Mouse (Mus musculus) forebrain, embryonic 13.5 days (tissue): ENCODE data around the gene Ccdc105. TPM values are rescaled to one million over a fixed set of nuclear protein-coding genes. Genes with fewer than 3 reads are reported as not detected.

Source experiments
- ATAC-seq: fragments of 200-750 bp; cut with Nextera tagmentation; 2 replicates; pipeline ENCODE4 v1.8.0; 2017
- H3K27ac ChIP-seq: fragments of 300-500 bp; sonication (generic); 2 replicates; pipeline ENCODE4 v1.5.1; 2015; ENCODE audit warnings: inconsistent platforms, mild to moderate bottlenecking, moderate library complexity
- H3K27me3 ChIP-seq: fragments of 300-500 bp; sonication (generic); 2 replicates; pipeline ENCODE4 v1.6.1; 2015; ENCODE audit warnings: mild to moderate bottlenecking, inconsistent platforms
- H3K36me3 ChIP-seq: fragments of 300-500 bp; sonication (generic); 2 replicates; pipeline ENCODE4 v1.6.1; 2015; ENCODE audit warnings: mild to moderate bottlenecking, inconsistent platforms; ENCODE audit not compliant: poor library complexity, severe bottlenecking
- H3K4me1 ChIP-seq: fragments of 300-500 bp; sonication (generic); 2 replicates; pipeline ENCODE4 v1.6.1; 2015; ENCODE audit warnings: inconsistent platforms
- H3K4me2 ChIP-seq: fragments of 300-500 bp; sonication (generic); 2 replicates; pipeline ENCODE4 v1.6.1; 2015; ENCODE audit warnings: inconsistent platforms, mild to moderate bottlenecking, moderate library complexity
- H3K4me3 ChIP-seq: fragments of 300-500 bp; sonication (generic); 2 replicates; pipeline ENCODE4 v1.5.1; 2015; ENCODE audit warnings: mild to moderate bottlenecking, inconsistent platforms
- H3K9ac ChIP-seq: fragments of 300-500 bp; sonication (generic); 2 replicates; pipeline ENCODE4 v1.6.1; 2015; ENCODE audit warnings: mild to moderate bottlenecking, inconsistent platforms
- H3K9me3 ChIP-seq: fragments of 300-500 bp; sonication (generic); replicated peaks from 2 replicates; pipeline ENCODE4 v1.6.1; 2016; ENCODE audit warnings: inconsistent platforms
- WGBS: fragments of 180-500 bp; shearing (Covaris S2); methylation state at CpG from one replicate; pipeline ENCODE4 v1.1.7; 2015; 5-methylcytosine and 5-hydroxymethylcytosine counted together
- polyA plus RNA-seq: library from polyadenylated mRNA; unstranded; fragments of >200 nt; fragmentation: Nextera tagmentation; extraction: Ambion mirVana; gene quantifications from 2 replicates; pipeline ENCODE4 v1.2.1, GENCODE M21; 2015

Gene Ccdc105
- polyA plus RNA-seq, 1 experiment from 2014 or later = 0.13 TPM

DNA sequence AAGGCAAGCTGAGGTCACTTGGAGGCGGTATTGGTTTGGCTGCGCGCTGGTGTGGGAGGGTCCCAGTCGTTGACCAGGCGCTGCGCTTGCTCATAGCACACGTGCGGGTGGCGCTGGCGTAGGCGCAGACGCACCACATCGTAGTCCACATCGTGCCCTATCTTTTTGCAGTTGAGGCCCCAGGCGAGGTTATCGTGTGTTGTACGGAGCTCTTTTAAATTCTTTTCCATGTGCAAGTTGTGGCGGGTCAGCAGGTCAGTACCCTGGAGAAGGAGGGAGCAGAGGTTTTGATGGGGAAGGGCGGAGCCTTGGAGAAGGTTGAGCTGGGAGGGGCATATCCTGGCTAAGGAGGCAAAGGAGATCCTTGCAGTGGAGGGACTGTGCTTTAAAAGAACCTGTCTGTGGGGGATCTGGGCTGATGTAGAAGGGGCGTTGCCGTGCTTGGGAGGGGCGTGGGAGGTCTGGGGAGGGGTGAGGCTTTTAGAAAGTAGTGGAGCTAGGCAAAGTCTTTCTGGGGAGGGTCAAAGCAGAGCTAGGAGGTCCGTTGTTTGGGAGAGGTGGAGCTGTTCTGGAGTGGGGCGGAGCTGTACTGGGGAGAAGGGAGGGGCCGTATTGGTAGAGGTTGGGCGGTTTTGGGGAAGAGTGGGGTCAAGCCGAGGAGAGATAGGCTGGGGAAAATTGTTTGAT is 5.7 kb downstream of the Ccdc105 start:
- ATAC-seq = peak; percentile 81
- peaks cover 9% of the 10 kb centered on the region for H3K4me1 ChIP-seq
- no peaks in the 10 kb centered on the region for H3K9me3 ChIP-seq
- H3K9ac ChIP-seq = peak overlapping the region; percentile 40
- H3K36me3 ChIP-seq = no peaks in the 10 kb centered on the region
- H3K27ac ChIP-seq = no peak overlapping the region
- peak overlapping the region; percentile 40 for H3K4me3 ChIP-seq
- 2% methylated on average over 27 of the region's 27 CpGs for WGBS
- H3K4me2 ChIP-seq = peak overlapping the region; percentile 67
- H3K27me3 ChIP-seq = peaks cover 15% of the 10 kb centered on the region; the same call in 1 of the 2 replicates

DNA sequence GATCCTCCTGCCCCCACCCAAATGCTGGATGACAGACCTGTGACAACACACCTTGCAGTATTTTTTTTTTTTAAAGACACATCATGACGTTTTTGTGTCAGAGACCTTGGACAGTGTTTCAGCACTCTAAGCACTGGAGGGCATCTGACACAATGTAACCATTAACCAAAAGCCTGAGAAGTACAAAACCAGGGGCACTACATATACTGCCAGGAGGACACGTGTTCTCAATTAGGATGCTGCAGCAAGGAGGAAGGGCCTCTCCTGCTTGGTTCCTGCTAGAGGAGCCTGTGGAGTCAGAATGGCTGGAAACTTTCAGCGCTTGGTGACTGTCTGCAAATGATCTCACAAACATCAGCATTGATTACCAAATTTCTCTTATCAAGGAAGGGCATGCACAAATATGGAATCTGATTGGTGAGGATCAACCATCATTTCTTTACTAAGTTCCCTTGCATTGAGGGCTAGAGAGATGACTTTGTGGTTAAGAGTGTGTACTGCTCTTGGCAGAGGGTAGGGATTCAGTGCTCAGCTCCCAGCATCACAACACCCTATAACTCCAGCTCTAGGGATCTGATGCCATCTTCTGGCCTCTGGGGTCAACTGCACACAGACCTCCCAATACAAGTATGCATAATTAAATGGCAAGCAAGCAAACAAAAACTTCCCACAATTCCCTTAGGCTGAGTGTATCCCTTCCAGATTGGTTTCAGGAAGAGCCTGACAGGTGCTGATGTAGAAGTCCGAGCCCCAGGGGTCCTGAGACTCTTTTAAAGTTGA is 7.2 kb downstream of the Ccdc105 start:
- H3K27ac ChIP-seq = no peak overlapping the region
- peaks cover 9% of the 10 kb centered on the region for H3K4me1 ChIP-seq
- H3K9ac ChIP-seq = no peak overlapping the region
- H3K9me3 ChIP-seq = no peaks in the 10 kb centered on the region
- H3K36me3 ChIP-seq = no peaks in the 10 kb centered on the region
- H3K4me2 ChIP-seq = no peak overlapping the region
- 66% methylated on average over 4 of the region's 4 CpGs for WGBS
- H3K4me3 ChIP-seq = no peak overlapping the region
- H3K27me3 ChIP-seq = peaks cover 15% of the 10 kb centered on the region; the same call in 1 of the 2 replicates
- ATAC-seq = no peak

DNA sequence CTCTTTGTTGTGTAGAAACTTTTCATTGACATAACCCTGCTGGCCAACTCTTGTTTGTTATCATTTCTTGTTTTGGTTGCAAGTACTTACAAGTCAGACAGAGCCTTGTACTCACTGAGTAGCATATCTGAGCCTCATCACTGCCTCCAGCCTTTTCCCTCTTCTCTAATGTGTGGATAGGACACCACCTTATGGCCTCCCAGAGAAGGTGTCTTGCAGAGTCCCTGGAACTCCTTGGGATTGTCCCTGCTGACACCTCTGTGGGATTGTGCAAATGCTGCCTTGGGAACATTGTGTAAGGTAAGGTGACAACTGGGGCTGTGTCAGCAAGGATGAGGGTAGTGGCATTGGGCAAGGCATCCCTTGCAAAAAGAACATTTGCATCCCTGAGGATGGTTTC is 9.1 kb downstream of the Ccdc105 start:
- no peak overlapping the region for H3K9ac ChIP-seq
- ATAC-seq = no peak
- peaks cover 12% of the 10 kb centered on the region; the same call in 1 of the 2 replicates for H3K27me3 ChIP-seq
- peaks cover 9% of the 10 kb centered on the region for H3K4me1 ChIP-seq
- no peaks in the 10 kb centered on the region for H3K36me3 ChIP-seq
- no peak overlapping the region for H3K4me3 ChIP-seq
- H3K27ac ChIP-seq = no peak overlapping the region
- no peak overlapping the region for H3K4me2 ChIP-seq
- H3K9me3 ChIP-seq = no peaks in the 10 kb centered on the region

DNA sequence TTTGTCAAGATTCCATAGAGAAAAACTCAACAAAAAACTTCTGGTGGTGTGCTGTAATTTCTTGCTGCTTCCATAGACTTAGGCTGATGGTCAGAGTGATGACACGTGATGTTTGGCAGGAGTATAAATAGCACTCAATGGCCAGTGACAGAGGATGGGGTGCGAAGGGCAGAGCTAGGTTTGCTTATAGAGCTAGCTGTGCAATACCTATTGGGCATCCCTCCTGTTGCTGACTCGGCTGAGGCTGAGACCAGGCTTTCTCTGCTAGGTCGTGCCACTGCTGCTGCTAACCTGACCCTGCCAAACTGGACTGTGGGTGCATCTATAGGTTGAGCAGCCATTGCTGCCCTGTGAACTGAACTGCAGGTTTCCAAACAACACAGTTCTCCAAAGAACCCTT is 13.0 kb downstream of the Ccdc105 start:
- Histone ChIP-seq H3K27me3 (peaks cover 3% of the 10 kb centered on the region; the same call in 1 of the 2 replicates), H3K4me3 (no peak overlapping the region)
- WGBS = 83% methylated on average over 4 of the region's 4 CpGs

DNA sequence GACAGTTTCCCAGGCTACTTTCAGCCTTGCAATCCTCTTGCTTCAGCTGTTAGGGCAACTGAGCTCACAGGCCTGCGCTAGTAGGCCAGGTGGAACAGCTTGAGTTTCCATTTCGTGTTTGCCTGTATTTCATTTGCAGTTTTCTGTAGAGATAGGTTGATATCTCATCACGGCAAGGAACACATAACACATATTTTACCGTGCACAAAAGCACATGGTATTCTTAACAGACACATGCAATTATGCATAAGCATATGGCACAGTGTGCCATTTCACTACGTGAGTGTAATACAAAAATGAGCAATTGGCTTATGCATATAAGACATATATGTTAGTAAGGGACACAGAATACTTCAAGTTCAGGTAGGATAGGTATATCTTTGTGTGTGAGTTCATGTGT is 25.0 kb downstream of the Ccdc105 start:
- no peak overlapping the region for H3K27ac ChIP-seq
- H3K4me2 ChIP-seq = no peak overlapping the region
- H3K4me3 ChIP-seq = no peak overlapping the region
- H3K36me3 ChIP-seq = no peaks in the 10 kb centered on the region
- H3K9ac ChIP-seq = no peak overlapping the region
- no peaks in the 10 kb centered on the region for H3K27me3 ChIP-seq
- ATAC-seq = peak; percentile 82
- H3K4me1 ChIP-seq = peaks cover 7% of the 10 kb centered on the region; the same call in 1 of the 2 replicates
- WGBS = 81% methylated on average over 5 of the region's 5 CpGs
- no peaks in the 10 kb centered on the region for H3K9me3 ChIP-seq

More for the DNA sequence above, 13.0 kb downstream of the Ccdc105 start:
- no peaks in the 10 kb centered on the region for H3K36me3 ChIP-seq
- H3K27ac ChIP-seq = no peak overlapping the region
- H3K9ac ChIP-seq = no peak overlapping the region
- H3K4me2 ChIP-seq = no peak overlapping the region
- no peak for ATAC-seq
- H3K9me3 ChIP-seq = no peaks in the 10 kb centered on the region
- H3K4me1 ChIP-seq = no peaks in the 10 kb centered on the region

DNA sequence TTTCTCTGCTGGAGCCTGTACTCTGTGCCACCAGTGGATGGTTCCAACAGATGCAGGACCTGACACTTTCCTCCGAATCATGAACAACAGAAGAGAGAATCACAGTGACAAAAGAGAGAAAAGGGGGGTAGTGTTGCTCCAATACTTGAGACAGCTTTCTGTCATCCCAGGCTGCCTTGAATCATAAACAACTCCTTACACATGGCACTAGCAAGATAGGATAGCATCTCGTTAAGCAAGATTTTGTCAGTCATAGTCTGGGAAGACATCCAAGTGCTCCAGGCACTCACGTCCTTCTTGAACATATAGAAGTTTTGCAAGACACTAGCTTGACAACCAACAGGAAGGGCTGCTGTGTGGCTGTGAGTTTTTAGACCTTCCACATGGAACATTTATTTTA is 25.8 kb downstream of the Ccdc105 start:
- Histone ChIP-seq H3K4me3 (no peak overlapping the region), H3K9ac (no peak overlapping the region), H3K27ac (no peak overlapping the region), H3K9me3 (no peaks in the 10 kb centered on the region), H3K27me3 (no peaks in the 10 kb centered on the region), H3K4me1 (peaks cover 7% of the 10 kb centered on the region; the same call in 1 of the 2 replicates), H3K4me2 (no peak overlapping the region), H3K36me3 (no peaks in the 10 kb centered on the region)
- WGBS = 41% methylated on average over 3 of the region's 3 CpGs
- ATAC-seq = peak; percentile 50; the same call in 1 of the 2 replicates

DNA sequence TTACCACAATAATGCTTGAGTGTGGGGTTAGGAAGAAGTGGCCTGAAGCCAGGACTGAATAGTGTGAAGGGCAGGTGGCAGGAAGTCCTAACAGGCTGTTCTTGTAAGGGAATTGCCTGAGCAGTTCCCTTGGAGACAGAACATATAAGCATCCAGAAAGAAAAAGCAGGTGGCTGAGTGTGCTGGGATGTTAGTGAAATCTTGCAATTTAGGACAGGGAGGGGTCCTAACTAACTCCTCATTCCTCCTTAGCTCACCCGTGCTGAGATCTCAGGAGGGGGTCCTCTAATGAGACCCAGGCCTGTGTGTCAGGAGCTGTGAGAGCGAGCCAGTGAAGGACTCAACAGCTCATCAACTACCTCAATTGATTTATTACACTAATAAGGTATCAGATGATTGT is 29.4 kb downstream of the Ccdc105 start:
- H3K9me3 ChIP-seq = no peaks in the 10 kb centered on the region
- H3K4me1 ChIP-seq = peaks cover 7% of the 10 kb centered on the region; the same call in 1 of the 2 replicates
- H3K27me3 ChIP-seq = no peaks in the 10 kb centered on the region
- H3K27ac ChIP-seq = no peak overlapping the region
- no peak overlapping the region for H3K9ac ChIP-seq
- ATAC-seq = no peak
- 13% methylated on average over 2 of the region's 2 CpGs for WGBS
- H3K4me2 ChIP-seq = no peak overlapping the region
- H3K4me3 ChIP-seq = no peak overlapping the region
- no peaks in the 10 kb centered on the region for H3K36me3 ChIP-seq

DNA sequence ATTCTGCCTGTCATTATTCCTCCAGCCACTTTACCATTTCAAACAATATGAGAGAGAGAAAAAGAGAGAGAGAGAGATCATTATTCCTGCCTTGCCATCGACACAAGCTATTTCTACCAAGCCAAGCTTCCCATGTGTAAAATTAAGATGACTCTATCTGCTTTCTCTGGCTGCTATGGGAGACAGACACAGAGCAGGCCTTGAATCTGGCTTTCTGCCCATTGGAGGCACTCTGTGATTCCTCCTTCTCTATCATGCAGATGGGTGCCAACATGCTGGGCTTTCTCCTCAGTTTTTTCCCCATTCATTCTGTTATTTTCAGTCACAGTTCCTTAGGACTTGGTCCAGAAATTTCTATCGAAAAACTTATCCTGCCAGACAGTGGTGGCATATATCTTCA is 30.2 kb downstream of the Ccdc105 start:
- WGBS = 53% methylated on average over 2 of the region's 2 CpGs
- no peaks in the 10 kb centered on the region for H3K27me3 ChIP-seq
- H3K4me2 ChIP-seq = no peak overlapping the region
- no peaks in the 10 kb centered on the region for H3K36me3 ChIP-seq
- H3K9ac ChIP-seq = no peak overlapping the region
- no peaks in the 10 kb centered on the region for H3K9me3 ChIP-seq
- ATAC-seq = peak; percentile 84; the same call in 1 of the 2 replicates
- H3K4me1 ChIP-seq = peaks cover 7% of the 10 kb centered on the region; the same call in 1 of the 2 replicates
- H3K27ac ChIP-seq = no peak overlapping the region
- H3K4me3 ChIP-seq = no peak overlapping the region

DNA sequence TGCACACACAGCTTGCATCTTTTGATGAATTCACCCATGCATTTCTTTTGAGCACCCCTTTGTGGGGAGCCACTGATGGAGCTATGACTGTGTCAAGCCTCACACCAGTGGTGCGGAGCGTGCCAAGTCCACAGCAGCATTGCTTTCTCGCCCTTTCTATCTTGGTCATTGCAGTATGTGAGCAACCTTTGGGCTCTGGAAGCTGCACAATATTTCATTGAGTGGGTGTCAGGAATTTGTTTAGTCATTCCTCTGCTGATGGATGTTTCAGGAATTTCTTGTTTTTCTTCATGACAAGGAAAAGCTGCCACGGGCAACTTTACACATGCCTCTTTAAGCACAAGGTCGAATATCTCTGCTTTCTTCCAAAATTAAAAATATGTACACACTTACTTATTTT is 30.8 kb downstream of the Ccdc105 start:
- ATAC-seq = no peak
- Histone ChIP-seq H3K4me3 (no peak overlapping the region), H3K27me3 (no peaks in the 10 kb centered on the region), H3K9ac (no peak overlapping the region), H3K36me3 (no peaks in the 10 kb centered on the region), H3K4me2 (no peak overlapping the region), H3K27ac (no peak overlapping the region), H3K4me1 (peaks cover 7% of the 10 kb centered on the region; the same call in 1 of the 2 replicates), H3K9me3 (no peaks in the 10 kb centered on the region)
- 94% methylated on average over 5 of the region's 5 CpGs for WGBS

DNA sequence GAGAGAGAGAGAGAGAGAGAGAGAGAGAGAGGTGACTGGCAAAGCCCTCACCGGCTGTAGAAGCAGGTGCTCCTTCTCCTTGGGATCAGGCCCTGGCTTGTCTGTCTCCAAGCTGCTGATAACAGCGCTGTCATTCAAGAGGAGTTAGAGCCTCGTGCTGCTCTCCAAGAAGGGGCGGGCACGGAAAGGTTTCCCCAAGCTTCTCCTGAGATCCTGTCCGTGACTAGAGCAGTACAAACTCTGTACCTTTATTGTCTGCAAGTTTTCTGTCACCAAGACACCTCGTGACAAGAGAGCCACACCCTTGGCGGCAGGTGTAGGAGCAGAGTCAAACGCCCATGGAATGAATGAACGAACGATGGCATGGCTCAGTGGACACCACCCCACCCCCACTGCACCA is 34.8 kb downstream of the Ccdc105 start, which contains the start of gene Casp14:
Gene Casp14, minus strand, starts transcription at position 239 of the 400 bp plus-strand sequence.
- Histone ChIP-seq H3K9ac (no peak within 1 kb of the TSS), H3K9me3 (no peaks in the 10 kb centered on the region), H3K4me3 (no peak within 1 kb of the TSS), H3K36me3 (no peaks in the 10 kb centered on the region), H3K4me2 (no peak within 1 kb of the TSS), H3K27ac (no peak within 1 kb of the TSS), H3K27me3 (no peaks in the 10 kb centered on the region), H3K4me1 (no peaks in the 10 kb centered on the region)
- ATAC-seq = no peak
- WGBS = 73% methylated on average over 10 of the region's 11 CpGs

DNA sequence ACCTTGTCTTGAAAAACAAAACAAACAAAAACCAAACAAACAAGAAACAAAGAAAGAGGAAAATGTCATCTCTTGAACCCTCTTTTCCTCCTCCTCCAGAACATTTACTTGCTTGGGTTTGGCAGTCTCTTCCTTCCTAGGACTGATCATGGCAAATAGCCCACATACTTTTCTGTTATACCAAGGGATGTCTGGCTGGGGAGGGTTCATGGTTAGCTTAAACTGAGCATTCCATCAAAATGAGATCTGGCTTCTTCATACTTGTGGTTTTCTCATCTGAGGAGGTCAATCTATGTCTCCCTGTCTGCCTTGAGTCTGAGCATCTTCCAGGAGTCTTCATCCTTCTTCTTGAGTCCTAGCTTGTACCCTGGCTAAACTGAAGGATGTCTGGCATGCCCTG is 36.6 kb downstream of the Ccdc105 start:
- H3K27ac ChIP-seq = no peak overlapping the region
- H3K4me3 ChIP-seq = no peak overlapping the region
- no peaks in the 10 kb centered on the region for H3K36me3 ChIP-seq
- no peaks in the 10 kb centered on the region for H3K9me3 ChIP-seq
- ATAC-seq = no peak
- H3K4me2 ChIP-seq = no peak overlapping the region
- H3K27me3 ChIP-seq = no peaks in the 10 kb centered on the region
- H3K9ac ChIP-seq = no peak overlapping the region
- H3K4me1 ChIP-seq = no peaks in the 10 kb centered on the region

DNA sequence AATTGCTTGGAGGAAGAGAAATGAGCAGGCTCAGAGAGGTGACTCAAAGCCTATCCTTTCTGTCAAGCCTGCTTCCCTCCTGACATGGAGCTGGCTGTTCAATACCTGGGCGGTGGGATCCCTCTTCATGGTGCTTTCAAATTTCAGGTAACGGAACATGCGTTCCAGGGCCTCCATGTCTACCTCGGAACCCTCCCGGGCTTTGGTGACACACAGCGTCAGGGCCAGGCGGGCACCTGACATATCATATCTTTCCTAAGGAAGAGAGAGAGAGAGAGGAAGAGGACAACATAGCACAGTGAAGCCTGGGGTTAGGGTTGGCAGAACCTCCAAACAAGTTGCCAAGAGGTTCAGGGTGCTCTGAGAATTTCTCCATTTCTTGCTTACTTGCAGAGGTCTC is 37.7 kb downstream of the Ccdc105 start:
- WGBS = 95% methylated on average over 7 of the region's 7 CpGs
- Histone ChIP-seq H3K27me3 (no peaks in the 10 kb centered on the region), H3K4me2 (no peak overlapping the region), H3K36me3 (no peaks in the 10 kb centered on the region), H3K4me1 (no peaks in the 10 kb centered on the region), H3K27ac (no peak overlapping the region), H3K4me3 (no peak overlapping the region), H3K9ac (no peak overlapping the region), H3K9me3 (no peaks in the 10 kb centered on the region)
- no peak for ATAC-seq
